Mouse (Mus musculus): ENCODE measurements around the gene Zfhx3. TPM values are rescaled to one million over a fixed set of nuclear protein-coding genes. Genes with fewer than 3 reads are reported as not detected.

Gene Zfhx3
- polyA plus RNA-seq, 1 experiment from 2014 or later: 15.0 TPM

DNA sequence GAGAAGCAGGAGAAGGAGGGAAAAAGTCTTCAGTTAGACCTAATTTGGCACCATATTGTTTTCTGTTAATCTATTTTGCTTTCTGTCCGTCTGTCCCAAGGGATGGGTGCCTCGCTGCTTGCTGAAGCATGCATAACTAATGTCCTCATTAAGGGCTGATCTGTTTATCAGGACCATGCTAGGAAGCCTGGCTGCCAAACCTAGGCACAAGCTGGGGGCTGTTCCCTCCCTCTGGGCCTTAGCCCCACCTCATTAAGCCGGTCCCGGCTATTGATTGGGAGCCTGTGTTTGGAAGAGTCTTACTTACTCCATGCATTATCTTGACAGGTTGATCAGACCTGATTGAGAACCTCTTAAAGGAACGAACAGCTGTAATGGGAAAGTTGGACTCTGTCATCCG, 903.7 kb downstream of the Zfhx3 start:
- H3K27me3 ChIP-seq: no peaks in the 10 kb centered on the region
- H3K36me3 ChIP-seq: 0 out of 2 replicates have a peak, but pooled peaks cover 3% of the 10 kb centered on the region
- 43% methylated on average over 6 of the region's 6 CpGs for WGBS
- no peak for ATAC-seq (ENCODE audit: borderline replicate concordance, extremely low read depth, low FRiP score, low TSS enrichment)
- H3K9me3 ChIP-seq: no peaks in the 10 kb centered on the region
- H3K27ac ChIP-seq: no peak overlapping the region
- H3K4me1 ChIP-seq: peaks cover 5% of the 10 kb centered on the region; the same call in 1 of the 2 replicates
- H3K4me3 ChIP-seq: no peak overlapping the region
- no peak overlapping the region for H3K4me2 ChIP-seq
- no peak overlapping the region for H3K9ac ChIP-seq

DNA sequence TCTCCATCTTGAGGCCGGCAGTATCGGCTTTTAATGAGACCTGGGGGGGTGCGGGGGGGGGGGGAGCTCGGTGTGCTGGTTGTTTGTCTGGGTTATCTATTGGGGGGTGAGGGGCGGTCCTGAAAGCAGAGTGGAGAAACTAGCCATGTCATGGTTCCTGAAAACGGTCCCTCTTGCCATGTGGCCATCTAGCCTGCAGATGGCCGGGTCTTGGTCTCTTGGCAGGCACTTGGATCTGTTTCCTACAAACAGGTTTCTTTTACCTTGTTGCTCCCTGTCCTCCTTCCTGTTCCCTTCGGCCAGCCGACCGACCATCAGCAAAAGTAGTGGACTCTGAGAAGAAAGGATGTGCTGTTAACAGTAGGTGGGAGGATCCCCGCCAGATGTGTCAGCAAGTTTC, 904.4 kb downstream of the Zfhx3 start:
- 0 out of 2 replicates have a peak, but pooled peaks cover 3% of the 10 kb centered on the region for H3K36me3 ChIP-seq
- no peak overlapping the region for H3K27ac ChIP-seq
- no peaks in the 10 kb centered on the region for H3K9me3 ChIP-seq
- H3K27me3 ChIP-seq: no peaks in the 10 kb centered on the region
- H3K4me2 ChIP-seq: no peak overlapping the region
- no peak for ATAC-seq (ENCODE audit: borderline replicate concordance, extremely low read depth, low FRiP score, low TSS enrichment)
- H3K4me1 ChIP-seq: peaks cover 5% of the 10 kb centered on the region; the same call in 1 of the 2 replicates
- WGBS: 56% methylated on average over 11 of the region's 11 CpGs
- no peak overlapping the region for H3K4me3 ChIP-seq
- H3K9ac ChIP-seq: no peak overlapping the region

DNA sequence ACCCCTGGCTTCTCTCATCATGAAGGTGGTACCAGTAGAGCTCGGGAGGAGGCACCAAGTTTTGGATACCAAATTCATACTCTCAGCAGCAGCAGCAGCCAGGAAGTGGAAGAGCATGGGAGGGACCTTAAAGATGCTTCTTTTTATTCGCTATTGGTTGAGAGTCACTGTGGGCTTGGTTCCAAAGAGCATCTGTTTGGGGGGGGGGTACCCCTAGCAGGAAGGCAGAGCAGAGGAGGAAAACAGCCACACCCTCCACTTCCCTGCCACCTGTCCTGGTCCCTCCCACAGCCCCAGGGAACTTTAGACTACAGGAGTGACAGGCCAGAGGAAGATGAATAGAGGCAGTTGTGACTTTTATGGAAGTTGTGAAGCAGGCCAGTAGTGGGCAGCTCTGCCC, 904.9 kb downstream of the Zfhx3 start:
- 77% methylated on average over 2 of the region's 2 CpGs for WGBS
- H3K9me3 ChIP-seq: no peaks in the 10 kb centered on the region
- H3K4me3 ChIP-seq: no peak overlapping the region
- no peak for ATAC-seq (ENCODE audit: borderline replicate concordance, extremely low read depth, low FRiP score, low TSS enrichment)
- no peak overlapping the region for H3K9ac ChIP-seq
- H3K27ac ChIP-seq: no peak overlapping the region
- peaks cover 5% of the 10 kb centered on the region; the same call in 1 of the 2 replicates for H3K4me1 ChIP-seq
- H3K36me3 ChIP-seq: 0 out of 2 replicates have a peak, but pooled peaks cover 3% of the 10 kb centered on the region
- no peak overlapping the region for H3K4me2 ChIP-seq
- H3K27me3 ChIP-seq: no peaks in the 10 kb centered on the region

DNA sequence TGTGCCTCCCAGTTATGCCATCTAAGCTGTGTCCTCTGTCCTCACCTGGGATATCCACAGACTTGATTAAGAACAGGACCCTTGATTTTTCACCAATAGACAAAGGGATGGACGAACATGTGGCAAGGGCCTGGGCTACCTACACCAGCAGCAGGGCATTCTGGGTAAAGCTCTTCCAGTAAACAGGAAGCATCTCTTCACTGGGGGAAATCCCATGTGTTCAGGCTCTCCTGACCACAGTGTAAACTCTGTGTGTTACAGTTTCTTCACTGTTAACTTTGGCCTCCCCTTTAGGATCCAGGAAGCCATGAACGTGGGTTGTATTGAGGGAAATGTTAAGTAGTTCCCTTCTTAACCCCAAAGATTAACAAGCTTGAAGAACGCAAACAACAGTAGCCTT, 906.0 kb downstream of the Zfhx3 start:
- no peak for ATAC-seq (ENCODE audit: borderline replicate concordance, extremely low read depth, low FRiP score, low TSS enrichment)
- no peak overlapping the region for H3K4me2 ChIP-seq
- WGBS: 76% methylated on average over 3 of the region's 3 CpGs
- H3K27ac ChIP-seq: no peak overlapping the region
- H3K36me3 ChIP-seq: 0 out of 2 replicates have a peak, but pooled peaks cover 3% of the 10 kb centered on the region
- H3K4me1 ChIP-seq: peaks cover 15% of the 10 kb centered on the region
- no peak overlapping the region for H3K4me3 ChIP-seq
- no peaks in the 10 kb centered on the region for H3K9me3 ChIP-seq
- no peak overlapping the region for H3K9ac ChIP-seq
- H3K27me3 ChIP-seq: no peaks in the 10 kb centered on the region

DNA sequence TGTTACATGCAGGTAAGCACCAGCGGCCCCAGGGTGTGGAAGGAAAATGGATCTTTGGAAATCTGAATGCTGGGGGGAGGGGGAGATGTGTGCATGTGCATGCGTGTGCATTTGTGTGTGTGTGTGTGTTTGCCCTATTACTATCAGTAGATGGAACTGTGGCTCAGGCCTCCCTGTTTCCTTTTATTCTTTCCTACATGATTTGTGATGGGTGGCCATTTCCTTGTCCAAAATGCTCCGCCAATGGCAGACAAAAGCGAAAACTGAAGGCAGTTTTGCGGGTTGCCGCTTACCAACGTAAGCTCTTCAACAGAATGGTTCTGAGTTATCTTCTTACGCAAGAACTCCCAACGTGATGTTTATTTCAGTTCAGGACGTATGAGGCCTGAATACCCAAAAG, 910.6 kb downstream of the Zfhx3 start:
- peaks cover 9% of the 10 kb centered on the region for H3K36me3 ChIP-seq
- peaks cover 14% of the 10 kb centered on the region; the same call in 1 of the 2 replicates for H3K4me1 ChIP-seq
- H3K4me2 ChIP-seq: no peak overlapping the region
- WGBS: 63% methylated on average over 10 of the region's 10 CpGs
- no peak overlapping the region for H3K27ac ChIP-seq
- no peak overlapping the region for H3K4me3 ChIP-seq
- no peaks in the 10 kb centered on the region for H3K27me3 ChIP-seq
- no peak for ATAC-seq (ENCODE audit: borderline replicate concordance, extremely low read depth, low FRiP score, low TSS enrichment)
- H3K9me3 ChIP-seq: no peaks in the 10 kb centered on the region
- H3K9ac ChIP-seq: no peak overlapping the region

DNA sequence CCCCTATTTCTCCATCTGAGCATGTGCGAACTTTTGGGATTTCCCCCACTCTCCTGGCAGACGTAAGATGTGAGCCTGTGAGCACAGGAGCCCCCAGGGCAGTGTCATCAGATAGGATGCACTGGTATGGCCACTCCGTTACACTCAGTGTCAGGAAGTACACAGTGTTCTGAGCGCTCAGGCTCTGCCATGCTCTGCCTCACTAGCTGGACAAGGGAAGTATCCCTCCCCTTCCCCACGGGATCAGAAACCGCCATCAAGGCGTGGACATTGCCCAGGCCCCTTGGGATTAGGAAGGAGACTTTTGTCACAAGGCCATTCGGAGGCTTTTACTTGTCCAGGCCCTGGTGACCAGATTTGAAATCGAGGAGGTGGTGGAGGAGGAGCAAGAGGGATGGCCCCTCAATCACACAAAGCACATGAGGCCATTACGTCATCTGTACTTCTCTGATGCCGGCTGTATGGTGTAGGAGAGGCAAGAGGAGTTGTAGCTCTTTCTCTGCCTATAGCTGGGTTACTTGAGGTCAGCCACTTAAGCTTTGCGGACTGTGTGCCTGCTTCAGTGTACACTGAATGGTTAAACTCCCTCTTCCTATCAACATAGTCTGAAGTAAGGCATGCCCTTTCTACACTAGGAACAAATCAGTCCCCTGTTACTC, 912.1 kb downstream of the Zfhx3 start:
- Histone ChIP-seq H3K9me3 (no peaks in the 10 kb centered on the region), H3K36me3 (peaks cover 13% of the 10 kb centered on the region), H3K4me1 (peaks cover 16% of the 10 kb centered on the region; the same call in 1 of the 2 replicates), H3K27me3 (no peaks in the 10 kb centered on the region), H3K4me3 (no peak overlapping the region), H3K27ac (no peak overlapping the region), H3K9ac (no peak overlapping the region), H3K4me2 (no peak overlapping the region)
- peak; percentile 50; the same call in 1 of the 2 replicates for ATAC-seq (ENCODE audit: borderline replicate concordance, extremely low read depth, low FRiP score, low TSS enrichment)
- 61% methylated on average over 12 of the region's 12 CpGs for WGBS

DNA sequence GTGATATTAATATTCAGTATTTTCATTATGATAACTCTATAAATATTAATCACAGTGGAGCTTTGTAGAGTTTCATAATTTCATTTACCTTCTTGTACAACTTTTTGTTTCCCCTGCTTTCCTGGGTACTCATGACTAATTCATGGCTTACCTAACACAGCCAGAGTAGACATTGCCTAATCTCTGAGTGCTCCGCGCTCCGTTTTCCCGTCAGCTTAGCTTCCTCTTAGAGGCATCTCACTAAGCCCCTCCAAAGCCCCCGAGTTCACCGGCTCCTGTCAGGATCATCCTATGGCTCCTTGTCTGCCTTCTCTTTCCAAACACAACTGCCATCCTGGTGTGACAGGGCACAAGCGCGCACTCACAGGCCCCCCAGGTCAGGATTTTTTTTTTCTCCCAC, 916.6 kb downstream of the Zfhx3 start:
- Histone ChIP-seq H3K4me1 (peaks cover 10% of the 10 kb centered on the region; the same call in 1 of the 2 replicates), H3K4me2 (no peak overlapping the region), H3K4me3 (no peak overlapping the region), H3K9me3 (no peaks in the 10 kb centered on the region), H3K36me3 (peaks cover 22% of the 10 kb centered on the region), H3K27me3 (no peaks in the 10 kb centered on the region), H3K27ac (no peak overlapping the region), H3K9ac (no peak overlapping the region)
- 82% methylated on average over 8 of the region's 8 CpGs for WGBS
- ATAC-seq (ENCODE audit: borderline replicate concordance, extremely low read depth, low FRiP score, low TSS enrichment): no peak

DNA sequence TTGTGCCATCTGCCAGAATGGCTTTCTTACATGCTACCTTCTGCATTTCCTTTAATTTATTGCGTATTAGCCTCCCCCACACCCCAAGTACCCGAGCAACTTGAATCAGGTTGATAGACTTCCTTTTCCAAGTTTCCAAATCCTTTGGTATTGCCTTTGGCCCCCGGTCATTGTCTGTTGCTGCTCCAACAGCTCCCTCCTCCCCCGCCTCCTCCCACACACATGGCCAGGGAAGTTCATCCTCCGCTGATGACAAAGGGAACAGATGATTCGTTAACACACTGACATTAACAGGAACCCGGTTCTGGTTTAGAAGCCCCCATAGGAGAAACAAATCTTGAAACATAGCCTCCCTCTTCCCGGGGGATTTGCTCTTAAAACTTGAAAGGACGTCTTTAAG, 917.5 kb downstream of the Zfhx3 start:
- Histone ChIP-seq H3K27me3 (no peaks in the 10 kb centered on the region), H3K4me1 (peaks cover 5% of the 10 kb centered on the region; the same call in 1 of the 2 replicates), H3K9ac (no peak overlapping the region), H3K4me2 (no peak overlapping the region; the same call in 1 of the 2 replicates), H3K4me3 (no peak overlapping the region), H3K27ac (no peak overlapping the region), H3K9me3 (no peaks in the 10 kb centered on the region), H3K36me3 (peaks cover 22% of the 10 kb centered on the region)
- WGBS: 51% methylated on average over 9 of the region's 9 CpGs
- ATAC-seq (ENCODE audit: borderline replicate concordance, extremely low read depth, low FRiP score, low TSS enrichment): no peak

DNA sequence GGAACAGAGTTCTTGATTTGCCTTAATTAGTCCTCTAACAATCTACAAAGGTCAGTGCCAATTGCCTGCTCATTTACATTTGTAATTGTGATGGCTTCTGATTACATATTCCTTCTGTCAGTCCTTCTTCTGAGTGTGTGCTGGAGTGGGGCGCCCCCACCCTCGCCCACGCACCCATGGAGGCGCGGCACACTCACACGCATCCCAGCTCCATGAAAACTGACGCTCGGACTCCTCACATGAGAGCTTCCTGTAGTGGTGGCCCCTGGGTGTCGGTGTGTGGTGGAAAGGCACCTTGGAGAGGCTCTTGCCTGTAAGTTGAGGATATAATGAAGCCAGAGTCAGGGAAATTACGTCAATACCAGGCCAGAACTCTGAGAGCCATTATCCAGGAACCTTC, 921.0 kb downstream of the Zfhx3 start:
- Histone ChIP-seq H3K27ac (no peak overlapping the region), H3K36me3 (peaks cover 10% of the 10 kb centered on the region; the same call in 1 of the 2 replicates), H3K27me3 (no peaks in the 10 kb centered on the region), H3K9ac (no peak overlapping the region), H3K4me3 (no peak overlapping the region), H3K9me3 (no peaks in the 10 kb centered on the region), H3K4me1 (peaks cover 18% of the 10 kb centered on the region), H3K4me2 (no peak overlapping the region)
- no peak for ATAC-seq (ENCODE audit: borderline replicate concordance, extremely low read depth, low FRiP score, low TSS enrichment)
- WGBS: 91% methylated on average over 10 of the region's 10 CpGs

GRCm38 (mm10) chr8:108866430-108866829, 924.0 kb downstream of the Zfhx3 start:
- no peak overlapping the region for H3K9ac ChIP-seq
- no peak overlapping the region for H3K27ac ChIP-seq
- H3K4me1 ChIP-seq: peaks cover 35% of the 10 kb centered on the region
- H3K4me2 ChIP-seq: no peak overlapping the region
- WGBS: 88% methylated on average over 7 of the region's 7 CpGs
- H3K27me3 ChIP-seq: no peaks in the 10 kb centered on the region
- ATAC-seq (ENCODE audit: borderline replicate concordance, extremely low read depth, low FRiP score, low TSS enrichment): no peak
- no peaks in the 10 kb centered on the region for H3K9me3 ChIP-seq
- no peak overlapping the region for H3K4me3 ChIP-seq
- H3K36me3 ChIP-seq: peaks cover 6% of the 10 kb centered on the region; the same call in 1 of the 2 replicates

DNA sequence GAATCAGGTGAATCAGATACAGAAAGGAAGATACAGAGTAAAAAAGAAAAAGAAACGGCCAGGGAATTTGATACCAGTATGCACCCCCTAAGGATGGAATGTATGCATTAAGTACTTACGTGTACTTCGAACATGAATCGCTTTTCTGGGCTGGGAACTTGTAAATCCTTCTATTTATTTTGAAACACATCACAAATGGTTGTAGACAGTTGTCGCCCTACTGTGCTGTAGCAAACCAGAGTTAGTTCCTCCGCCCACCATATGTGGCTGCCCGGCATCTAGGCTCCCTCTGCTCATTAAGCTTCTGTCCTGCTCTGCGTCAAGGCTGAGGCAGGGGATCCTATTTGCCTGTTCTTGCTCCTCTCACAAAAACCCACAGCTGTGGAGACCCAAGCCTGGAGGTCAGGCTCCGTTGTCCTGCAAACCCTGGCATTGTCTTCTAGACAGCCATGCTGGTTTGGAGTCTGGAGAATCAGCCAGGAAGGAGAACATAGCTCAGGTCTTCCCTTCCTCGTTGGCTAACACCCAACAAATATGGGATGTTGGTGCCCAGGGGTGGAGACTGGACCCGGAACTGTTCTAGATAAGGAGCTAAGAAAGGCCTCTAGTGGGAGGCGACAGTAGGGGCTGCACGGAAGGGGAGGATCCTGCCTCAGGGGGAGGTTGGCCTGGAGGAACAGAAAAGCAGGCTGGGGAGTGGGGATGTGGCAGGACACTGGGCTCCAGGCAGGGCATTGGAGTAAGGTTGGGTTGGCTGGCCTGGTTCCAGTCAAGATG, 925.2 kb downstream of the Zfhx3 start:
- H3K9ac ChIP-seq: no peak overlapping the region
- H3K27ac ChIP-seq: peak overlapping the region; percentile 20; the same call in 1 of the 2 replicates
- no peaks in the 10 kb centered on the region for H3K9me3 ChIP-seq
- no peak overlapping the region for H3K4me2 ChIP-seq
- ATAC-seq (ENCODE audit: borderline replicate concordance, extremely low read depth, low FRiP score, low TSS enrichment): peak; percentile 66
- H3K36me3 ChIP-seq: 0 out of 2 replicates have a peak, but pooled peaks cover 3% of the 10 kb centered on the region
- no peaks in the 10 kb centered on the region for H3K27me3 ChIP-seq
- 54% methylated on average over 13 of the region's 13 CpGs for WGBS
- no peak overlapping the region for H3K4me3 ChIP-seq
- peaks cover 35% of the 10 kb centered on the region for H3K4me1 ChIP-seq

Measured in lung, embryonic 15.5 days (tissue).